Mouse (Mus musculus) forebrain, embryonic 14.5 days (tissue): ENCODE results near the gene Gin1. TPM values are rescaled to one million over a fixed set of nuclear protein-coding genes. Genes with fewer than 3 reads are reported as not detected.

ENCODE experiments used
- ATAC-seq: fragments of 200-750 bp; cut with Nextera tagmentation; 2 replicates; pipeline ENCODE4 v1.8.0; 2017; ENCODE audit warnings: mild to moderate bottlenecking, moderate library complexity
- DNase-seq: peaks from one replicate; pipeline ENCODE4 v3.0.0-alpha.2; 2015; ENCODE audit warnings: low spot score
- H3K27ac ChIP-seq: fragments of 300-500 bp; sonication (generic); 2 replicates; pipeline ENCODE4 v1.5.1; 2014; ENCODE audit warnings: low read depth, mild to moderate bottlenecking, control low read depth, low read length, moderate library complexity
- H3K27me3 ChIP-seq: fragments of 300-500 bp; sonication (generic); replicated peaks from 2 replicates; pipeline ENCODE4 v1.6.1; 2014; ENCODE audit warnings: low read length, control low read depth, mixed read lengths; ENCODE audit not compliant: control insufficient read depth, insufficient read depth
- H3K36me3 ChIP-seq: fragments of 300-500 bp; sonication (generic); 2 replicates; pipeline ENCODE4 v1.6.1; 2014; ENCODE audit warnings: low read length, control low read depth; ENCODE audit not compliant: control insufficient read depth, insufficient read depth
- H3K4me1 ChIP-seq: fragments of 300-500 bp; sonication (generic); 2 replicates; pipeline ENCODE4 v1.6.1; 2014; ENCODE audit warnings: antibody characterized with exemption, low read length, control low read depth; ENCODE audit not compliant: control insufficient read depth, insufficient read depth
- H3K4me2 ChIP-seq: fragments of 300-500 bp; sonication (generic); 2 replicates; pipeline ENCODE4 v1.6.1; 2014; ENCODE audit warnings: mild to moderate bottlenecking, control low read depth, low read length
- H3K4me3 ChIP-seq: fragments of 300-500 bp; sonication (generic); 2 replicates; pipeline ENCODE4 v1.5.1; 2014; ENCODE audit warnings: low read depth, low read length, control low read depth
- H3K9ac ChIP-seq: fragments of 300-500 bp; sonication (generic); 2 replicates; pipeline ENCODE4 v1.6.1; 2014; ENCODE audit warnings: mild to moderate bottlenecking, low read length, control low read depth, moderate library complexity
- H3K9me3 ChIP-seq: fragments of 300-500 bp; sonication (generic); replicated peaks from 2 replicates; pipeline ENCODE4 v1.6.1; 2016; ENCODE audit warnings: low read length, control low read depth, mixed read lengths; ENCODE audit not compliant: control insufficient read depth
- WGBS: fragments of 180-500 bp; shearing (Covaris S2); extraction: QIAGEN DNeasy Blood & Tissue Kit; methylation state at CpG from one replicate; pipeline ENCODE4 v1.1.7; 2014; 5-methylcytosine and 5-hydroxymethylcytosine counted together
- polyA plus RNA-seq: library from polyadenylated mRNA; unstranded; fragments of >200 nt; fragmentation: Nextera tagmentation; extraction: Ambion mirVana; gene quantifications from 2 replicates; pipeline ENCODE4 v1.2.1, GENCODE M21; 2014

Gin1 gene
- polyA plus RNA-seq, 1 experiment from 2014 or later: 16.5 TPM

GRCm38 (mm10) chr1:97833466-97834353, 63.7 kb downstream of the Gin1 start:
- peak overlapping the region; percentile 73 for H3K27ac ChIP-seq
- no peak overlapping the region for H3K4me3 ChIP-seq
- no peak overlapping the region for H3K4me2 ChIP-seq
- 0 out of 2 replicates have a peak, but pooled peaks cover 2% of the 10 kb centered on the region for H3K9me3 ChIP-seq
- H3K4me1 ChIP-seq: peaks cover 14% of the 10 kb centered on the region
- DNase-seq (peak; percentile 92), ATAC-seq (peak; percentile 97)
- no peak overlapping the region for H3K9ac ChIP-seq
- peaks cover 13% of the 10 kb centered on the region for H3K36me3 ChIP-seq
- WGBS: 42% methylated on average over 5 of the region's 5 CpGs
- no peaks in the 10 kb centered on the region for H3K27me3 ChIP-seq

GRCm38 (mm10) chr1:97834354-97834822, 64.4 kb downstream of the Gin1 start:
- no peak overlapping the region for H3K4me3 ChIP-seq
- 67% methylated on average over 5 of the region's 5 CpGs for WGBS
- ATAC-seq: peak; percentile 35; the same call in 1 of the 2 replicates

More at GRCm38 (mm10) chr1:97834354-97834822, 64.4 kb downstream of the Gin1 start:
- peak; percentile 30 for DNase-seq
- peak overlapping the region; percentile 73 for H3K27ac ChIP-seq
- H3K4me1 ChIP-seq: peaks cover 14% of the 10 kb centered on the region
- no peak overlapping the region for H3K9ac ChIP-seq
- no peak overlapping the region for H3K4me2 ChIP-seq
- peaks cover 14% of the 10 kb centered on the region for H3K36me3 ChIP-seq
- H3K9me3 ChIP-seq: 0 out of 2 replicates have a peak, but pooled peaks cover 2% of the 10 kb centered on the region
- no peaks in the 10 kb centered on the region for H3K27me3 ChIP-seq

Other genes starting within 250 kb of the Gin1 start
- gene D1Ertd622e, start 108.1 kb upstream of the Gin1 start, polyA plus RNA-seq: 61.2 and 66.7 TPM in 2 replicates
- gene Ppip5k2, start 239 bp downstream of the Gin1 start, polyA plus RNA-seq: 37.9 and 46.7 TPM in 2 replicates